Mouse (Mus musculus) stomach, embryonic 14.5 days (tissue): Measurements from ENCODE around the gene Mab21l3. TPM values are rescaled to one million over a fixed set of nuclear protein-coding genes. Genes with fewer than 3 reads are reported as not detected.
A peak's percentile ranks its signal among the peaks of the same experiment; 100 is the strongest.

ENCODE experiments used
- ATAC-seq: fragments of 200-750 bp; cut with Nextera tagmentation; 2 replicates; pipeline ENCODE4 v1.8.0; 2017; ENCODE audit warnings: low read depth, moderate TSS enrichment; ENCODE audit not compliant: insufficient number of reproducible peaks, insufficient read depth, low FRiP score
- H3K27ac ChIP-seq: fragments of 300-500 bp; sonication (generic); 2 replicates; pipeline ENCODE4 v1.5.1; 2014; ENCODE audit warnings: mild to moderate bottlenecking, low read length, moderate library complexity, mixed read lengths
- H3K27me3 ChIP-seq: fragments of 300-500 bp; sonication (generic); 2 replicates; pipeline ENCODE4 v1.6.1; 2014; ENCODE audit warnings: low read length, control low read depth, mixed read lengths; ENCODE audit not compliant: control insufficient read depth, insufficient read depth
- H3K36me3 ChIP-seq: fragments of 300-500 bp; sonication (generic); 2 replicates; pipeline ENCODE4 v1.6.1; 2014; ENCODE audit warnings: mild to moderate bottlenecking, control low read depth, low read length, moderate library complexity, mixed read lengths; ENCODE audit not compliant: control insufficient read depth, insufficient read depth
- H3K4me1 ChIP-seq: fragments of 300-500 bp; sonication (generic); 2 replicates; pipeline ENCODE4 v1.6.1; 2014; ENCODE audit warnings: low read length, control low read depth, mixed read lengths; ENCODE audit not compliant: control insufficient read depth, insufficient read depth
- H3K4me2 ChIP-seq: fragments of 300-500 bp; sonication (generic); replicated peaks from 2 replicates; pipeline ENCODE4 v1.6.1; 2014; ENCODE audit warnings: low read depth, low read length, control low read depth
- H3K4me3 ChIP-seq: fragments of 300-500 bp; sonication (generic); 2 replicates; pipeline ENCODE4 v1.5.1; 2014; ENCODE audit warnings: low read depth, low read length, control low read depth
- H3K9ac ChIP-seq: fragments of 300-500 bp; sonication (generic); replicated peaks from 2 replicates; pipeline ENCODE4 v1.6.1; 2014; ENCODE audit warnings: low read depth, mild to moderate bottlenecking, control low read depth, low read length, moderate library complexity, mixed read lengths
- H3K9me3 ChIP-seq: fragments of 300-500 bp; sonication (generic); 2 replicates; pipeline ENCODE4 v1.6.1; 2016; ENCODE audit warnings: low read depth, low read length, control low read depth; ENCODE audit not compliant: control insufficient read depth
- WGBS: fragments of 180-500 bp; shearing (Covaris S2); extraction: QIAGEN DNeasy Blood & Tissue Kit; methylation state at CpG from one replicate; pipeline ENCODE4 v1.1.7; 2014; 5-methylcytosine and 5-hydroxymethylcytosine counted together
- polyA plus RNA-seq: library from polyadenylated mRNA; unstranded; fragments of >200 nt; fragmentation: Nextera tagmentation; extraction: Ambion mirVana; gene quantifications from 2 replicates; pipeline ENCODE4 v1.2.1, GENCODE M21; 2014

The Mab21l3 gene
- polyA plus RNA-seq, 1 experiment from 2014 or later: 0.69 TPM

- H3K27ac ChIP-seq: no peak overlapping the region
- H3K9me3 ChIP-seq: no peaks in the 10 kb centered on the region
- 82% methylated on average over 3 of the region's 3 CpGs for WGBS
- H3K4me1 ChIP-seq: no peaks in the 10 kb centered on the region
- no peak overlapping the region for H3K4me2 ChIP-seq
- no peak overlapping the region for H3K9ac ChIP-seq
- no peak overlapping the region for H3K4me3 ChIP-seq
- H3K27me3 ChIP-seq: no peaks in the 10 kb centered on the region
- ATAC-seq: no peak
- no peaks in the 10 kb centered on the region for H3K36me3 ChIP-seq
Observed at GRCm38 (mm10) chr3:101816006-101816405, 32.8 kb downstream of the Mab21l3 start.

- no peak for ATAC-seq
- Histone ChIP-seq H3K4me2 (no peak overlapping the region), H3K9ac (no peak overlapping the region), H3K36me3 (no peaks in the 10 kb centered on the region), H3K27ac (no peak overlapping the region), H3K4me1 (no peaks in the 10 kb centered on the region), H3K9me3 (no peaks in the 10 kb centered on the region), H3K4me3 (no peak overlapping the region), H3K27me3 (no peaks in the 10 kb centered on the region)
- WGBS: 76% methylated on average over 9 of the region's 9 CpGs
Observed at GRCm38 (mm10) chr3:101814790-101815189, 34.0 kb downstream of the Mab21l3 start.

- no peak overlapping the region for H3K27ac ChIP-seq
- H3K4me3 ChIP-seq: no peak overlapping the region
- 62% methylated on average over 10 of the region's 10 CpGs for WGBS
- H3K36me3 ChIP-seq: no peaks in the 10 kb centered on the region
- no peaks in the 10 kb centered on the region for H3K27me3 ChIP-seq
- H3K9ac ChIP-seq: no peak overlapping the region
- ATAC-seq: peak; percentile 82; the same call in 1 of the 2 replicates
- H3K4me1 ChIP-seq: no peaks in the 10 kb centered on the region
- H3K9me3 ChIP-seq: no peaks in the 10 kb centered on the region
- no peak overlapping the region for H3K4me2 ChIP-seq
Observed at GRCm38 (mm10) chr3:101812341-101812962, 36.3 kb downstream of the Mab21l3 start.

- WGBS: 52% methylated on average over 4 of the region's 4 CpGs
Observed at GRCm38 (mm10) chr3:101811931-101812330, 36.8 kb downstream of the Mab21l3 start.

GRCm38 (mm10) chr3:101807646-101808045, 41.1 kb downstream of the Mab21l3 start:
- H3K4me2 ChIP-seq: no peak overlapping the region
- ATAC-seq: no peak
- no peak overlapping the region for H3K4me3 ChIP-seq
- H3K36me3 ChIP-seq: no peaks in the 10 kb centered on the region
- no peak overlapping the region for H3K27ac ChIP-seq
- WGBS: 71% methylated on average over 6 of the region's 6 CpGs
- H3K4me1 ChIP-seq: peaks cover 18% of the 10 kb centered on the region
- no peak overlapping the region for H3K9ac ChIP-seq
- no peaks in the 10 kb centered on the region for H3K9me3 ChIP-seq
- no peaks in the 10 kb centered on the region for H3K27me3 ChIP-seq

More at GRCm38 (mm10) chr3:101811931-101812330, 36.8 kb downstream of the Mab21l3 start:
- ATAC-seq: no peak
- no peaks in the 10 kb centered on the region for H3K36me3 ChIP-seq
- H3K4me1 ChIP-seq: no peaks in the 10 kb centered on the region
- H3K27me3 ChIP-seq: no peaks in the 10 kb centered on the region
- no peak overlapping the region for H3K27ac ChIP-seq
- H3K9ac ChIP-seq: no peak overlapping the region
- no peak overlapping the region for H3K4me3 ChIP-seq
- H3K4me2 ChIP-seq: no peak overlapping the region
- H3K9me3 ChIP-seq: no peaks in the 10 kb centered on the region

- WGBS: 33% methylated on average over 4 of the region's 4 CpGs
- H3K27me3 ChIP-seq: no peaks in the 10 kb centered on the region
- peaks cover 18% of the 10 kb centered on the region for H3K4me1 ChIP-seq
- no peaks in the 10 kb centered on the region for H3K36me3 ChIP-seq
- H3K9ac ChIP-seq: no peak overlapping the region
- no peak overlapping the region for H3K4me2 ChIP-seq
- H3K9me3 ChIP-seq: no peaks in the 10 kb centered on the region
- ATAC-seq: no peak
- no peak overlapping the region for H3K4me3 ChIP-seq
- H3K27ac ChIP-seq: no peak overlapping the region; the same call in 1 of the 2 replicates
Observed at GRCm38 (mm10) chr3:101806941-101807340, 41.8 kb downstream of the Mab21l3 start.

GRCm38 (mm10) chr3:101806149-101806548, 42.6 kb downstream of the Mab21l3 start:
- Histone ChIP-seq H3K4me2 (no peak overlapping the region), H3K9me3 (no peaks in the 10 kb centered on the region), H3K9ac (no peak overlapping the region), H3K4me1 (peaks cover 18% of the 10 kb centered on the region), H3K4me3 (no peak overlapping the region), H3K36me3 (no peaks in the 10 kb centered on the region), H3K27me3 (no peaks in the 10 kb centered on the region), H3K27ac (no peak overlapping the region)
- 11% methylated on average over 16 of the region's 16 CpGs for WGBS
- peak; percentile 81 for ATAC-seq

GRCm38 (mm10) chr3:101805562-101806004, 43.2 kb downstream of the Mab21l3 start:
- Histone ChIP-seq H3K4me3 (no peak overlapping the region), H3K4me1 (peaks cover 18% of the 10 kb centered on the region), H3K4me2 (no peak overlapping the region), H3K27me3 (no peaks in the 10 kb centered on the region), H3K9me3 (no peaks in the 10 kb centered on the region), H3K9ac (no peak overlapping the region), H3K27ac (no peak overlapping the region), H3K36me3 (no peaks in the 10 kb centered on the region)
- ATAC-seq: 0 out of 2 replicates have a peak, but pooled peaks have one; percentile 38
- whole genome bisulfite sequencing: 32% methylated on average over 13 of the region's 13 CpGs
